Mouse (Mus musculus) liver, embryonic 14.5 days (tissue): ENCODE results near the gene Pnpla2.

Source experiments
- CTCF ChIP-seq: IDR thresholded peaks from 2 replicates; pipeline ENCODE4 v1.5.1; 2016; ENCODE audit warnings: antibody characterized with exemption, low read depth, control low read depth
- EP300 ChIP-seq: IDR thresholded peaks from 2 replicates; pipeline ENCODE4 v1.6.1; 2016; ENCODE audit warnings: antibody characterized with exemption, low read depth

DNA sequence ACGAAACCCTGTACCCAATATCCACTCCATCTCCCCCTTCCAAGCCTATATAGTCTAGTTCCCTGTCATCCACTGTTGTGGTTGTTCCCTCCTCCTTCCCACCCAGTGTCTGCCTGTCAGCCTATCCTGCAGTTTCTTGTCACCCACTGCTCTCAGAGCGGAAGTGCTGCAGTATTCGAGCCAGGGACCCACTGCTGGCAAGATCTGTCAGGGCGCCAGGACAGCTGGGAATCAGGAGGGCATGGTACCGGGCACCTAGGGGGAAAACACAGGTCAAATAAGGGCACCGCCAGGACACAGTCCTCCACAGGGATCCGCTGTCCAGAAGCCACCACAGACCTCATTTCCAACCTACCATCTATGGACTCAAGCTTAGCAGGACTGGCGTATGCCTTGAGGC is 44.4 kb upstream of the Pnpla2 start:
- TF ChIP-seq EP300 (no peak), CTCF (no peak)
